Mouse (Mus musculus): Measurements from ENCODE around the gene Itih1.

Gene Itih1

DNA sequence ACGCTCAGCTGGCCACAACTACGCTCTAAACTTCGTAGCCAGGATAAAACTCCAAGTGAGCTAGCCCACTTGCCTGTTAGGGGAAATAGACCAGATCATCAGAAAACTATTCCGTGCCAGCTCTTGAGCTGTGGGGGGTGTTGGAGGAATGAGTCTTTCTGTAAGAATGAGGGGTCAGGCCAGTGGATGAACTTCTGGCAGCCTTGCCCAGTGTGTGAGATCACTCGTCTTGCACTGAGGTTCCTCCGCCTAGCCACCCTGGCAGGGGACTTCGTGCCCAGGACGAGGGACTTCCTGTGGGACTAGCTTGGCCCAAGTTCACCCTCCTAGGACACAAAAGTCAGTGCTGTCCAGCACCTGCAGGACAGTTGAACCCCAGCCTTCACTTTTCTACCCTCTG, 38.8 kb downstream of the Itih1 start:
- DNase-seq (ENCODE audit: extremely low spot score, low spot score), result no peak

DNA sequence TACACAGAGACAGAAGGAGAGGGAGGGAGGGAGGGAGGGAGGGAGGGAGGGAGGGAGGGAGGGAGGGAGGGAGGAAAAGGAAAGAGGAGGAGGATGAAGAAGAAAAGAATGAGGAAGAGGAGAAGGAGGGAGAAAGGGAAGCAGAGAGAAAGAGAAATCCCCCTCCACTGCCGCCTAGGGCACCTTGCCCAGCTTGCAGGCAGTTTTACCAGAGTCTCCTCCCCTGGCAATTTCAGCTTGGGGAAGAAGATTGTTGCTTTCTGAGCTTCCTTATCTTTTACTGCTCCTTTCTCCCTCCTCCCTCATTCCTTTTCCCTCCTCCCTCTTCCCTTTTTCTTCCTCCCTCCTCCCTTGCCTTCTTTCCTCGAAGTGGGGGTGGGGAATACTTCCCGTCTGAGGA, 40.1 kb downstream of the Itih1 start:
- no peak for DNase-seq (ENCODE audit: extremely low spot score, low spot score)

DNA sequence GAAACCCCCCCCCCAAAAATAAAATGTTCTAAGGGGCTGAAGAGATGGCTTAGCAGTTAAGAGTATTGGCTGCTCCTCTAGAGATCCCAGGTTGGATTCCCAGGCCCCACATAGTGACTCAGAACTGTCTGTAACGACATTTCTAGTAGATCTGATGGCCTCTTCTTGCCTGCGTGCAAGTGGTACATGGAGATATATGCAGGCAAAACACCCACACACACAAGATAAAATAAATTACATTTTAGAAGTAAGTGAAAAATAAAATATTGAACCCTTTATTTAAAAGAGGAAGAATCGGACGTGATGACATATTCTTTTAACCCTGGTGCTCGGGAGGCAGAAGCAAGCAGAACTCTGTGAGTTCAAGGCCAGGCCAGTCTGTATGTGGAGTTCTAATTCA, 40.5 kb downstream of the Itih1 start:
- no peak for DNase-seq (ENCODE audit: extremely low spot score, low spot score)

DNA sequence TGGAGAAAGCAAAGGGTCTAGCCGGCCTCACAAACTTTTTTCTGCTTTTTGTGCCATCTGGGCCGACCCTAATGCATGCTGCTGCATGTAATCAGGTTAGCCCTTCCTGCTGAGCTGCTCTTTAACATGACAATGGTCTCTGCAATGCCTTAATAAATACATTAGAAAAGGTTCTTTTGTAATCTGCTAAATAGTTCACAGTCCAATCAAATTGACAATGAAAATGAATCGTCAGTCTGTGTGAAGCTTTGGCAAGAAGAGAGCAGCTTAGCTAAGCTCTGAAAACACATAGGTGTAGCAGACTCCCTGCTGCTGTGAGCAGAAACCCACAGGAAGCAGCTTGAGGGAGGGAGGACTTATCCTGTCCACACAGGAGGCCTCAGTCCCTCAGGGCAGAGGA, 43.1 kb downstream of the Itih1 start:
- DNase-seq (ENCODE audit: extremely low spot score, low spot score), result no peak

DNA sequence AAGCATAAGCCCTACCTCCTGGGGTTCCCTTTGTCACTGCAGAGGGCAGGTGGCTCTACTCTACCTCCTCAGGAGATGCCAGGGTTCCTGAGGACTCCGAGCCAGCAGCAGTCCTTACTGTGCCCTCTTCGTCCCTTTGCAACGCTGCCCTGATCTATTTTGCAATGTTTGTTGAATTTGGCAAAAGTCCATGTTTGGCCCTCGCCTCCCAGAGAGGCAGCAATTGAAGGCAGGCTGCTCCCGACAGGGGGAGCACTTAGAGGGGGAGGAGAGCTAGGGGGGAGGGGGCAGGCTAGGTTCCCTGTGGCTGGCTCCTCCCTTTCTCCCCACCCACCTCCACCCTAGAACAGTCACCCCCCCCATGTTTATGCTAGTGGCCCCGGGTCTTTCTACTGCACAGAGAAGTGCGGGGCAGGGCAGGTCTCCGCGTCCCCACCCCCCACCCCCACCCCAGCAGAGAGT, 54.8 kb downstream of the Itih1 start:
- DNase-seq (ENCODE audit: extremely low spot score, low spot score), result no peak

DNA sequence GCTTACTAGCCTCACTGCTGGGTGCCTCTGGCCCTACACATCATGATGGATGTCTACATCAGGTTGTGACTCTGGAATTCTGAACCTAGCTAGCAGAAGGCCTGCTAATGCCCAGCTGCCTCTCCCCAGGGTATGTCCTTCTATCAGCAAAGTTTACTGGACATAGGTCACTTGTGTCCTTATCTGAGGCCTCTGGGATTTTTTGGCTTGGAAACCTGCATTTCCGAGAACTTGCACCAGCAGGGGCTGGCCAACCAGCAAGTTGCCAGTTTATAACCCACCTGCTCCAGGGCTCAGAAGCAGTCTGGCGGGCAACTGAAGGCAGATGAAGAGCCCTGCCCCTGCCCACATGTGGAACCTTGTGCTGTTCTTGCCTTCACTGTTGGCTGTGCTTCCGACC, 56.9 kb downstream of the Itih1 start, which contains the start of gene Itih4:
Gene Itih4 (plus strand): TSS at position 273 of the 400 bp plus-strand sequence.
- no peak for DNase-seq (ENCODE audit: extremely low spot score, low spot score)

DNA sequence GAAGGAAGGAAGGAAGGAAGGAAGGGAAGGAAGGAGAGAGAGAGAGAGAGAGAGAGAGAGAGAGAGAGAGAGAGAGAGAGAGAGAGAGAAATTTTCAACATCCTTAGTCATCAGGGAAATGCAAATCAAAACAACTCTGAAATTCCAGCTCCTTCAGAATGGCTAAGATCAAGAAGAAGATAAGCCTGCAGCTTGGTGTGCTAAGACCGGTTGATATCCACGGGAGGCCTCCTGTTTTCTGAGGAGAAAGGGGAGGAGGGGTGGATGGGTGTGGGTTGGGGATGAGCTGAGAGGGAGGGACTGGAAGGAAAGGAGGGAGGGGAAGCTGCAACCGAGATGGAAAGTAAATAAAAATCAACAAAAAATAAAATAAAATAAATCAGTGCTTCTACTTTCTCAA, 57.8 kb downstream of the Itih1 start:
- no peak for DNase-seq (ENCODE audit: extremely low spot score, low spot score)

DNA sequence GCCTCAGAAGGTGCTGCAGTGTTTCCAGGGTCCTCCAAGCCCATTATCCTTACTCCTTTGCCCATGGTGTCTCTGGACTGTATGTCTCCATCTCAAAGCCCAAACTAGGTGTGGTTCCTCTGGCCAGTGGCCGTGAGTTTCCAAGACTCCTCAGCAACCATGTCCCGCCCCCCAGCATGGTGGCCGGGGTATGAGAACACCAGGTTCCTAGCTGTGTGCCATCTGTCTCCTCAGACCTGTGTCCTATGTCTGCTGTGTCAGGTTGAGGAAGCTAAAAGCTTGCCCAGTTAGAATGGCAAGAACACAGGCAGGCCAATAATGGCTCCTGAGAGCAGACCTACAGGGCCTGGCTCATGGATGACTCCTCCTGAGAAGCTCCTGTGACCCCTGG, 61.4 kb downstream of the Itih1 start:
- no peak for DNase-seq (ENCODE audit: extremely low spot score, low spot score)

DNA sequence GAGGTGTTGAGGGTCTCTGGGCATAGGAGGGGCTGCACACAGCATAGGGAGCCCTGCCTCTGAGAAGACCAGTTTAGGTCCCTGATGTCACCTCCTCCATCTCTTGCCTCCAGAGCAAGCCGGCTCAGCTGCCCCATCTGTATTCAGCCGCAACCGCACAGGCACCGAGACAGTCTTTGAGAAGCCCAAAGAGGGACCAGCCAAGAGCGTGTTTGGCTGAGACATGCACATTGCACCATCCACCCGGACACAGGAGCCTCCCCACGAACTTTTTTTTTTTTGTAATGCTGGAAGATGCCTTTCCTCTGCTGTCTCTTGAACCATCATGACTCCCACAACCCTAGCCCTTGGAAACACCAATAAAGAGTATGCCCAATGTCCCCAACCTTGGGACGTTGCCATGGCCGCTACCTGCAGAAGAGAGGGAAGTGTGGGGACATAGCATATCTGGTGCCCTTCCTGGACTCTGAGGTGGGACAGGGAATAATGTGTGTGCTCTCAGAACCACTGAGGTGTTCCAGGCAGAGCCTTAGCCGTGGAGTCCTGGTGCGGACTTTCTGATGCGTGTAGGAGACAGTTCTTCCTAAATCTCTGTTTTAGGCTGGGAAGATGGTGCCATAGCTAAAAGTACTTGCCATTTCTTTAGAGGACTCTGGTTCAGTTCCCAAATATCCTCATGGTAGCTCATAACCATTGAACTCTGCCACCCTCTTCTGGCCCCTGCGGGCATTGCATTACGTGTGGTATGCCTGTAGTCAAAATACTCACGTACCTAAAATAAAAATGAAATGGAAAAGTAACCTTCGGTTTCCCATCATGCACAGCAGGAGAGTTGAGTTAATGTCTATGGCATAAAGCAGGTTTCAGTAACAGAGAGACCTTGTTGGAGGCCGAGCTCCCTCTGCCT, 62.0 kb downstream of the Itih1 start:
- no peak for DNase-seq (ENCODE audit: extremely low spot score, low spot score)

DNA sequence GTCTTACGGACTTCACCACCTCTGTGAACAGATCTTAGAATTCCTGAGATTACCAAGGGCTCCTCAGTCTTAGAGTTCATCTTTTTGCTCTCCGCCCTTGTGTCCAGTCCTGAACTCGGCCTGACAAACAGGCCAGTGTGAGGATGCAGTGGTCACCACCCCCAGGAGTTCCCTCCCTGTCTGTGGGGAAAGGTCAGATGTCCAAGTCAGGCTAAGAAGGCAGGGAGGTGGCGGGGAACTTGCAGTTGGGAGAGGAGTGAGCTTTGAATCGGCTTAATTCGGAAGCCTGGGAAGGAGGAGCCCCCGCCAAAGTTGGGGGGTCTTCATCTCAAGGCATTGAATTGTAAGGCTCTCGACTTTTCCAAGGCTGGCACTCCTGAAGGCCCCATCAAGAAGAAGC, 62.8 kb downstream of the Itih1 start:
- no peak for DNase-seq (ENCODE audit: extremely low spot score, low spot score)

DNA sequence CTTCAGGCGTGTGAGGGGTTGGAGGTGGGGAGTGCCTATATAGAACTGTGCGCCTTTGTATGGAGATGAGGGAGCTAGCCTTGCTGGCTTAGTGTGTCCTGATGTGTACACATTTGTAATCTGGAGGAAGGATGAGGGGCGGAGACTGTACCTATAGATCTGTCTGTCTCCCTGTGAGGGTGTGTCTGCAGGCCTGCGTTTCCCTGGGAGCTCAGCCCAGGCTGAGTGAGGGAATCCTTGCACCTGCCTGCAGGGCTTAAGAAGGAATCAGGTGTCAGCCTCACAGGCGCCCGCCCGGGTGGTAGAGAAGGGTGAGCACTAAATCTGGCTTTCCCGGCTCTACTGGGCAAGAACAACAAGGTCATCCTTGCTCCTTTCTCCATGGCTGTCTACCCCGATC, 63.3 kb downstream of the Itih1 start:
- no peak for DNase-seq (ENCODE audit: extremely low spot score, low spot score)

Data from neural tube, embryonic 10.5 days (tissue).